Mouse (Mus musculus) bone marrow macrophage, adult 2 months (primary cell): Measurements from ENCODE around the gene H2al1e.

Experiments
- CTCF ChIP-seq: IDR thresholded peaks from 2 replicates; pipeline ENCODE4 v1.5.1; 2012; ENCODE audit warnings: low read depth, mild to moderate bottlenecking, low read length, moderate library complexity
- POLR2A ChIP-seq: IDR thresholded peaks from 2 replicates; pipeline ENCODE4 v1.6.1; 2012; ENCODE audit warnings: mild to moderate bottlenecking, low read depth, low read length, borderline replicate concordance

- TF ChIP-seq CTCF (no peak), POLR2A (no peak)
Measured at GRCm38 (mm10) chrX:11280741-11281140, 31.0 kb upstream of the H2al1e start.
